Mouse (Mus musculus): ENCODE measurements at regions not wholly inside any gene's neighbourhood (a gene's known extent, or its start where the extent isn't known, plus 50 kb on each side); places are given as distances from the start of the nearest gene placed in this dataset.

DNA sequence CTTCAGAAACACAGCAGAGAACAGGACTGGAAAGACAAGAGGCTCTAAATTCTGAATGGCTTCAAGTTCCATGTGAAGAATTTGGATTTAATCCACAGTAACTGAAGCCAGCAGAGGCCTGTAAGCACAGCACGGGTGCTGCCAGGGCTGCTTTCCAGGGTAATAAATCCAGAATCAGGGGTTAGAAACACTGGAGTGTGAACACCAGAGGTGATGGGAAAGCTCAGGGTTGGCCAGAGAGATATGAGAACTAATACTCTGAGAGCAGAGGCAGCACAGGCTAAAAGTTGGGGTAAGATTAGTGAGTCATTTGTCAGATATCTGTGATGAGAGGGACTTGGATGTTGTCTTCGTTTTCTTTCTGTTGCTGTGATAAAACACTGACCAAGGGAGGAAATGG lies 153.6 kb upstream of the Tmc3 start:
- ATAC-seq, result no peak
- Histone ChIP-seq H3K9ac (replicated peaks; ENCODE audit: low read depth, low read length) (no peak overlapping the region), H3K9me3 (ENCODE audit: control insufficient read depth, low read length) (no peaks in the 10 kb centered on the region), H3K4me3 (replicated peaks; ENCODE audit: low read length) (no peak overlapping the region), H3K4me1 (replicated peaks; ENCODE audit: control insufficient read depth, insufficient read depth, low read length) (0 out of 2 replicates have a peak, but pooled peaks cover 5% of the 10 kb centered on the region), H3K36me3 (ENCODE audit: control insufficient read depth, insufficient read depth) (no peaks in the 10 kb centered on the region), H3K27me3 (replicated peaks; ENCODE audit: control insufficient read depth, insufficient read depth, low read length) (no peaks in the 10 kb centered on the region), H3K4me2 (ENCODE audit: low read length) (no peak overlapping the region), H3K27ac (ENCODE audit: low read length) (no peak overlapping the region)
- 73% methylated on average over 2 of the region's 2 CpGs for WGBS

DNA sequence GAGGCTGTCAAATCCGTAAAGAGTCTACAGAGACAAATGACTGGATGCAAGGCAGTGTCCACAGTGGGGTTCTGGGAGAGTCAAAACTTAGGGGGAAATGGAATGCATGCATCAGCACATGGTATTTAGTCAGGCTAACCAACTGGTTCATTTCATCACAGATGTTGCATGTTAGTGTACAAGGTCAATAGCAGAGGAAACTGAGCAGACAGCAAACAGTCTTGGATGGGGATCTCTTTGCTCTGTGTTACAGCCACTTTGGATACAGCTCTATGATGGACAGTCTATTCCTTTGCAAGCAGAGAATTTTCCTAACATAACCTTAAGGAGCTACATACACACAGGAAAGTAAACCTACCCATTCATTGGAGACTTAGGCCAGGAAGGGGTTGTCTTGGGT lies 151.9 kb upstream of the Tmc3 start:
- no peaks in the 10 kb centered on the region for H3K36me3 ChIP-seq (ENCODE audit: control insufficient read depth, insufficient read depth)
- H3K4me1 ChIP-seq (replicated peaks; ENCODE audit: control insufficient read depth, insufficient read depth, low read length), result 0 out of 2 replicates have a peak, but pooled peaks cover 5% of the 10 kb centered on the region
- H3K4me2 ChIP-seq (ENCODE audit: low read length), result no peak overlapping the region
- no peak overlapping the region for H3K9ac ChIP-seq (replicated peaks; ENCODE audit: low read depth, low read length)
- no peaks in the 10 kb centered on the region for H3K27me3 ChIP-seq (replicated peaks; ENCODE audit: control insufficient read depth, insufficient read depth, low read length)
- no peaks in the 10 kb centered on the region for H3K9me3 ChIP-seq (ENCODE audit: control insufficient read depth, low read length)
- WGBS, result 94% methylated on average over 1 of the region's 1 CpGs
- ATAC-seq, result no peak
- no peak overlapping the region for H3K27ac ChIP-seq (ENCODE audit: low read length)
- no peak overlapping the region for H3K4me3 ChIP-seq (replicated peaks; ENCODE audit: low read length)

DNA sequence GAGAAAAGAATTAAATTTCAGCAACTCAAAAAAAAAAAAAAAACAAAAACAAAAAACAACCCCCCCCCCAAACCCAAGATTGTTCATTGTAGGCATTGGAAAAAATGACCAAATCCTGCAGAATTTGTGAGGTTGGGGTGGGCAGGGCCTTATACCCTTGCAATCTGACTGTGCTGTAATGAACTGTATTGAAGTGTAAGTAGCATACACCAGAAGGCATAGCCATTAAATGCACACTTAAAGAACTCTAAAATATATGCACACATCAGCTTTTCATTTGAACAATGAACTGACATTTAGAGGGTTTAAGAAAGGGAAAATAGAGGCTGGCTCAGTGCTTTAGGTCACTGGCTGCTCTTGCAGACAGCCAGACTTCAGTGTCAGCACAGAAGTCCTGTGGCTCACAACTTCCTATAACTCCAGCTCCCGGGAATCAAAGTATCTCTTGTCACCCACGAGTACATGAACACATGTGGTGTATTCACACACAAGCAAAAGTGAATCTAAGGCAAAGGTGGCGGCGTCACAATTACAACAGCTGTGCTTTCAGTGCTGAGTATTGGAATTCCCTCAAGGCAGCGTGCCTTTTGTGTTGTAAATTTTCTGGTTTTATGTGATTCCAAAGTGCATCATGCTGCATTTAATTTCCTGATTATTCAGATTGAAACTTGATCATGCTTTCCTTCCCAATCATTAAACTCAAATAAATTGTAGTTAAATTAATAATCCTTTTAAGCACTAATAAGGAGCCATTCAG lies 150.6 kb upstream of the Tmc3 start:
- Histone ChIP-seq H3K9me3 (ENCODE audit: control insufficient read depth, low read length) (no peaks in the 10 kb centered on the region), H3K27ac (ENCODE audit: low read length) (no peak overlapping the region), H3K4me1 (replicated peaks; ENCODE audit: control insufficient read depth, insufficient read depth, low read length) (0 out of 2 replicates have a peak, but pooled peaks cover 5% of the 10 kb centered on the region), H3K9ac (replicated peaks; ENCODE audit: low read depth, low read length) (no peak overlapping the region), H3K4me2 (ENCODE audit: low read length) (no peak overlapping the region), H3K27me3 (replicated peaks; ENCODE audit: control insufficient read depth, insufficient read depth, low read length) (no peaks in the 10 kb centered on the region), H3K4me3 (replicated peaks; ENCODE audit: low read length) (no peak overlapping the region), H3K36me3 (ENCODE audit: control insufficient read depth, insufficient read depth) (no peaks in the 10 kb centered on the region)
- WGBS, result 13% methylated on average over 5 of the region's 5 CpGs
- no peak for ATAC-seq

DNA sequence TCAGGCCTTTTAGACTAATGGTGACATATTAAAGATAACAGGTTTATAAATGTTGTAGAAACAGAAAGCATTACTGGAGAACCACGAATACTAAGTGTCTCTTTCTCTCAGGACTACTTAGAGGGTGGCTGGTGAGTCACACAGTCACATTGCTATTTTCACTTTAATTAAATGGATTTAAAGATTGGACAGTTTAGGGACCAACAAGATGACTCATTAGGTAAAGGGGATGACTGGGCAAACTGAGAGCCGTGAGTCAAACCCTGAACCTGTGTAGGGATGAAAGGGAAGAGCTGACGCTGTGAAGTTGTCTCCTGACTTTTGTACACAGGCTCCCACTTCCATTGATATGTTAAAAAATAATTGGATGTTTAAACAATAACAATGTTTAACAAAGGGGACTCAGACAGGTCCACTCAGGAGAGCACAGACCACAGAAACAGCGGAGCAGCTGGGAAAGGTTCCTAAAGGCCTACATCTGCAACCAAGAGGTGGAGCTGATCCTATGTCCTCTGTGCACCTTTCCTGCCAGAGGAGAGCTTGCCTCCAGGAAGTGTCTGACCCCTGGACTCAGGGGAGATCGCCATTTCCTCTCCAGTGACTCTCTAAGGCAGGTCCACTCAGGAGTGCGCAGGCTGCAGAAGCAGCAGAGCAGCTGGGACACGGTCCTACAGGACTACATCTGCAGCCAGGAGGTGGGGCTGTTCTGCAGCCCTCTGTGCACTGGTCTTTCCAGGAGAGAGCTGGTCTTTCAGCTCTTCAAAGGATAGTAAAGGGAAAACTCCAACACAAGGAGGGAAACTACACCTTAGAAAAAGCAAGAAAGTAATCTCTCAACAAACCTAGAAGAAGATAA lies 146.0 kb upstream of the Tmc3 start:
- H3K4me1 ChIP-seq (replicated peaks; ENCODE audit: control insufficient read depth, insufficient read depth, low read length), result peaks cover 9% of the 10 kb centered on the region; the same call in 1 of the 2 replicates
- no peaks in the 10 kb centered on the region for H3K9me3 ChIP-seq (ENCODE audit: control insufficient read depth, low read length)
- no peak overlapping the region for H3K4me3 ChIP-seq (replicated peaks; ENCODE audit: low read length)
- H3K27me3 ChIP-seq (replicated peaks; ENCODE audit: control insufficient read depth, insufficient read depth, low read length), result no peaks in the 10 kb centered on the region
- ATAC-seq, result no peak
- WGBS, result 56% methylated on average over 7 of the region's 7 CpGs
- no peaks in the 10 kb centered on the region for H3K36me3 ChIP-seq (ENCODE audit: control insufficient read depth, insufficient read depth)
- H3K27ac ChIP-seq (ENCODE audit: low read length), result no peak overlapping the region
- no peak overlapping the region for H3K4me2 ChIP-seq (ENCODE audit: low read length)
- H3K9ac ChIP-seq (replicated peaks; ENCODE audit: low read depth, low read length), result no peak overlapping the region

DNA sequence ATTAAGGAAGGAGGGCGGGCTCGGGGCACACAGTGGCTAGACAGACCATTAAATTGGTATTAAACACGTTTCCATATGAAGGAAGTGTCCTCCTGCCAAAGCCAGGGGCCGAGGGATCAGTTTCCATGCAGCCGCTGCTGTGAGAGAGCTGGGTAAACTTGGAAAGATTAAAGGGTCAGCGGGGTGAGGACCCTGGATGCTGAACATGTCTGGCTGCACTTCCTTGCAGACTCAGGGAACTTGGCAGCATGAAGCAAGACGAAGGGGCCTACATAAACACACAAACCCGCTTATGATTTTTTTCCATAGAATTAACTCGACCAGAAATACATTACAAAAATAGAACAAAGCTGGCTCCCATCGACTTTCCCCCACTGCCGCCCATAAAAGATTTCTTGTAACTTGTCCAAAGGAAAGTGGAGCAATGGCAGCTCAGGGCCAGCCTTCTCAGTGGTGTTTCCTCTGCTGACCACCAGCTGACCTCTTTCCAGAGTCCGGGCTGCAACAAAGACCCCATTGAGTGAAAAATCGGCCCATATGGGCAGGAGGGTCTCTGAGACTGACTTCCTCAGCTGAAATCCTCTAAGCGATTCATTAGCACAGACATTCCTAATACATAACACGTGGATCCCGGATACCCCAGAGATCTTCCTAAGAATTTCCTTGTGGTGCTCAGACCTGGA lies 141.0 kb upstream of the Tmc3 start:
- WGBS, result 30% methylated on average over 16 of the region's 16 CpGs
- H3K27ac ChIP-seq (ENCODE audit: low read length), result no peak overlapping the region
- H3K4me2 ChIP-seq (ENCODE audit: low read length), result no peak overlapping the region
- no peaks in the 10 kb centered on the region for H3K9me3 ChIP-seq (ENCODE audit: control insufficient read depth, low read length)
- H3K4me1 ChIP-seq (replicated peaks; ENCODE audit: control insufficient read depth, insufficient read depth, low read length), result peaks cover 7% of the 10 kb centered on the region; the same call in 1 of the 2 replicates
- H3K9ac ChIP-seq (replicated peaks; ENCODE audit: low read depth, low read length), result no peak overlapping the region
- no peaks in the 10 kb centered on the region for H3K36me3 ChIP-seq (ENCODE audit: control insufficient read depth, insufficient read depth)
- no peak for ATAC-seq
- no peak overlapping the region for H3K4me3 ChIP-seq (replicated peaks; ENCODE audit: low read length)
- no peaks in the 10 kb centered on the region for H3K27me3 ChIP-seq (replicated peaks; ENCODE audit: control insufficient read depth, insufficient read depth, low read length)

DNA sequence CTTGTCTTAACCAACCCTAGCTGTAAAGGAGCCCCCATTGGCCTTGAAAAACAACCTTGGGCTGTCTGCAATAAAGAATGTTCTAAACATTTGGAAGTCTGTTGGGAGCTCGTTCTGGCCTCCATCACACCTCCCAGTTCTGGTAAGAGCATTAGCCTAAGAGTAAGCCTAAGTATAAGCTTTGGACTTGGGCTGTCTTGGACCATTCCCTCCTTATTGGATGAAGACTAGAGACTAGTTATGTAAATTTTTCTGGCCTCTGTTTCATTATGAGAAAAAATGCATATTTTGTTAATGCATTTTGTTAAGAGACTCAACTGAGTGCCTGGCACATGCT lies 140.5 kb upstream of the Tmc3 start:
- no peak overlapping the region for H3K9ac ChIP-seq (replicated peaks; ENCODE audit: low read depth, low read length)
- no peak overlapping the region for H3K4me3 ChIP-seq (replicated peaks; ENCODE audit: low read length)
- no peaks in the 10 kb centered on the region for H3K36me3 ChIP-seq (ENCODE audit: control insufficient read depth, insufficient read depth)
- no peak for ATAC-seq
- WGBS, result 76% methylated on average over 1 of the region's 1 CpGs
- H3K9me3 ChIP-seq (ENCODE audit: control insufficient read depth, low read length), result no peaks in the 10 kb centered on the region
- H3K27ac ChIP-seq (ENCODE audit: low read length), result no peak overlapping the region
- peaks cover 7% of the 10 kb centered on the region; the same call in 1 of the 2 replicates for H3K4me1 ChIP-seq (replicated peaks; ENCODE audit: control insufficient read depth, insufficient read depth, low read length)
- no peak overlapping the region for H3K4me2 ChIP-seq (ENCODE audit: low read length)
- H3K27me3 ChIP-seq (replicated peaks; ENCODE audit: control insufficient read depth, insufficient read depth, low read length), result no peaks in the 10 kb centered on the region

DNA sequence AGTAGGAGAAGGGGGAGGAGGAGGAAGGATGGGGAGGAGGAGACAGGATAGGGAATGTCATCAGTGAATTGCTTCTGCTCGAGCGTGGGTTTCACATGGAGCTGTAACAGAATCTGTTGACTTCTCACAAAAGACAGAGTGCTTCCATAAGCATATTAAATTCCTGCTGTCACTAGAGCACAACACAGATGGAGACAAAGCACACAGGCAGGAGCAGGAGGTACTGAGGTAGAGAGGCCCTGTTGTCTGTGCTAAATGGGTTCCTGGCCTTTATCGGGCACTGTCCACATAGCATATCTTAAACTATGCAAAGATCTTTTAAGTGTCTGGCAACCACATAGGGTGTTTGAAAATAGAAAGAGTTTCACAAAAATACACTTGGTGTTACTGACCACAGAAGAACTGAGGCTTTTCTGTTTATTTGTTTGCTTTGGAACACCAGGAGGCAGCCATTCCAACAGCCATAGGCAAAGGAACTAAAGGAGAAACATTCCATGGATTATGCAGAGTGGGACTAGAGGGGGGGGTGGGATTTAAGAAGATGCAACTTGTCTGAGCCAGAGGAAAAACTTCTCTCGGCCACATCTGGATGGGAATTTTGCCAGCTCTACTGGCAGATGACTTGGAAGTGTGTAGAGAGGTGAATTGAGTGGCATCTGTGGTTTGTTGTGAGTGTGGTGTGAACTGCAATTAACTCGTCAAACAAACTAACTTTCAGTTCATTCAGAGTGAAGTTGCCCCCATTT lies 139.4 kb upstream of the Tmc3 start:
- WGBS, result 59% methylated on average over 5 of the region's 5 CpGs
- Histone ChIP-seq H3K27me3 (replicated peaks; ENCODE audit: control insufficient read depth, insufficient read depth, low read length) (no peaks in the 10 kb centered on the region), H3K36me3 (ENCODE audit: control insufficient read depth, insufficient read depth) (no peaks in the 10 kb centered on the region), H3K4me2 (ENCODE audit: low read length) (no peak overlapping the region), H3K4me1 (replicated peaks; ENCODE audit: control insufficient read depth, insufficient read depth, low read length) (peaks cover 8% of the 10 kb centered on the region), H3K9ac (replicated peaks; ENCODE audit: low read depth, low read length) (no peak overlapping the region), H3K4me3 (replicated peaks; ENCODE audit: low read length) (no peak overlapping the region), H3K9me3 (ENCODE audit: control insufficient read depth, low read length) (no peaks in the 10 kb centered on the region), H3K27ac (ENCODE audit: low read length) (no peak overlapping the region)
- no peak for ATAC-seq

DNA sequence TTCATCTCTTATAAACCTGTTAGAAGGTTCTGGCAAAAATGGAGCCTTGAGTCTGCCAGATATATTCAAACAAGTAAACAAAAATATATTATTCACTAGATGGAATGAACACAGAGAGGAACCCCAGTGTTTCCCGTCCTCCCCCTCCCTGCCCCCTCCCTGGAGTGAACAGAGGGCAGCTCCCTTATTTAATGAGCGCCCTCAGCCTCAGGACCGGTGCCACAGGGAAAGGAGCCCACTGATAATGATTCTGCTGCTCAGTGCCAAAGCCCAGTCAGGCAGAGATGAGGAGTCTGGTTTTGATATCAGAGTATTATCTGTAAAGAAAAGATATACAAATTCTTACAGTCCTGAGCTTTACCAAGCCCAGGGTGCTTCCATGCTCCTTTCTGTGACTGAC lies 134.4 kb upstream of the Tmc3 start:
- Histone ChIP-seq H3K9me3 (ENCODE audit: control insufficient read depth, low read length) (no peaks in the 10 kb centered on the region), H3K27me3 (replicated peaks; ENCODE audit: control insufficient read depth, insufficient read depth, low read length) (no peaks in the 10 kb centered on the region; the same call in 1 of the 2 replicates), H3K4me3 (replicated peaks; ENCODE audit: low read length) (no peak overlapping the region), H3K4me1 (replicated peaks; ENCODE audit: control insufficient read depth, insufficient read depth, low read length) (peaks cover 5% of the 10 kb centered on the region; the same call in 1 of the 2 replicates), H3K27ac (ENCODE audit: low read length) (no peak overlapping the region), H3K9ac (replicated peaks; ENCODE audit: low read depth, low read length) (no peak overlapping the region), H3K36me3 (ENCODE audit: control insufficient read depth, insufficient read depth) (no peaks in the 10 kb centered on the region), H3K4me2 (ENCODE audit: low read length) (no peak overlapping the region)
- peak; percentile 65; the same call in 1 of the 2 replicates for ATAC-seq
- 33% methylated on average over 3 of the region's 3 CpGs for WGBS

Measured in forebrain, embryonic 16.5 days (tissue).